Mouse (Mus musculus): ENCODE results near the gene Lima1. TPM values are rescaled to one million over a fixed set of nuclear protein-coding genes. Genes with fewer than 3 reads are reported as not detected.
A peak's percentile ranks its signal among the peaks of the same experiment; 100 is the strongest.
"Not testable (repeated sequence)": the region's sequence is repeated elsewhere in the genome, so short reads cannot be mapped to it uniquely, and the experiment has no call there.

The Lima1 gene
- polyA plus RNA-seq, 1 experiment from 2014 or later = 77.1 TPM

GRCm38 (mm10) chr15:99896621-99897020 lies 21.4 kb upstream of the Lima1 start:
- TF ChIP-seq EP300 (optimal IDR thresholded peaks at IDR 0.05) (no peak), CTCF (IDR thresholded peaks at IDR 0.05; ENCODE audit: low read depth) (peak; percentile 57)
- Histone ChIP-seq H3K4me3 (ENCODE audit: low read depth, low read length) (no peak overlapping the region), H3K4me1 (replicated peaks; ENCODE audit: control insufficient read depth, insufficient read depth) (no peaks in the 10 kb centered on the region), H3K9ac (ENCODE audit: low read length) (no peak overlapping the region), H3K36me3 (ENCODE audit: control insufficient read depth, insufficient read depth, low read length) (no peaks in the 10 kb centered on the region), H3K27me3 (ENCODE audit: control insufficient read depth, insufficient read depth, low read length) (no peaks in the 10 kb centered on the region), H3K27ac (replicated peaks) (no peak overlapping the region), H3K9me3 (ENCODE audit: control insufficient read depth, low read length) (no peaks in the 10 kb centered on the region), H3K4me2 (replicated peaks; ENCODE audit: low read depth) (no peak overlapping the region)
- ATAC-seq (ENCODE audit: low FRiP score, low TSS enrichment) = no peak
- no peak for DNase-seq (ENCODE audit: low spot score)

- WGBS = 58% methylated on average over 2 of the region's 3 CpGs
- DNase-seq (ENCODE audit: low spot score) (no peak), ATAC-seq (ENCODE audit: low FRiP score, low TSS enrichment) (no peak)
- no peak overlapping the region for H3K9ac ChIP-seq (ENCODE audit: low read length)
- H3K27me3 ChIP-seq (ENCODE audit: control insufficient read depth, insufficient read depth, low read length) = no peaks in the 10 kb centered on the region
- H3K27ac ChIP-seq (replicated peaks) = peak overlapping the region; percentile 83; the same call in 1 of the 2 replicates
- H3K36me3 ChIP-seq (ENCODE audit: control insufficient read depth, insufficient read depth, low read length) = no peaks in the 10 kb centered on the region
- H3K4me3 ChIP-seq (ENCODE audit: low read depth, low read length) = no peak overlapping the region
- H3K9me3 ChIP-seq (ENCODE audit: control insufficient read depth, low read length) = no peaks in the 10 kb centered on the region
- H3K4me1 ChIP-seq (replicated peaks; ENCODE audit: control insufficient read depth, insufficient read depth) = no peaks in the 10 kb centered on the region
- TF ChIP-seq CTCF (IDR thresholded peaks at IDR 0.05; ENCODE audit: low read depth) = no peak
- no peak for TF ChIP-seq EP300 (optimal IDR thresholded peaks at IDR 0.05)
- no peak overlapping the region for H3K4me2 ChIP-seq (replicated peaks; ENCODE audit: low read depth)
Measured at GRCm38 (mm10) chr15:99891355-99891754, 16.1 kb upstream of the Lima1 start.

GRCm38 (mm10) chr15:99890412-99891236 lies 15.4 kb upstream of the Lima1 start:
- Histone ChIP-seq H3K4me2 (replicated peaks; ENCODE audit: low read depth) (peak overlapping the region; percentile 25), H3K4me1 (replicated peaks; ENCODE audit: control insufficient read depth, insufficient read depth) (no peaks in the 10 kb centered on the region), H3K4me3 (ENCODE audit: low read depth, low read length) (peak overlapping the region; percentile 6; the same call in 1 of the 2 replicates), H3K27me3 (ENCODE audit: control insufficient read depth, insufficient read depth, low read length) (no peaks in the 10 kb centered on the region), H3K36me3 (ENCODE audit: control insufficient read depth, insufficient read depth, low read length) (no peaks in the 10 kb centered on the region), H3K27ac (replicated peaks) (peak overlapping the region; percentile 83), H3K9me3 (ENCODE audit: control insufficient read depth, low read length) (no peaks in the 10 kb centered on the region), H3K9ac (ENCODE audit: low read length) (no peak overlapping the region)
- peak; percentile 85 for DNase-seq (ENCODE audit: low spot score)
- ATAC-seq (ENCODE audit: low FRiP score, low TSS enrichment) = peak; percentile 93
- 34% methylated on average over 19 of the region's 19 CpGs for WGBS
- no peak for TF ChIP-seq CTCF (IDR thresholded peaks at IDR 0.05; ENCODE audit: low read depth)
- TF ChIP-seq EP300 (optimal IDR thresholded peaks at IDR 0.05) = no peak

DNA sequence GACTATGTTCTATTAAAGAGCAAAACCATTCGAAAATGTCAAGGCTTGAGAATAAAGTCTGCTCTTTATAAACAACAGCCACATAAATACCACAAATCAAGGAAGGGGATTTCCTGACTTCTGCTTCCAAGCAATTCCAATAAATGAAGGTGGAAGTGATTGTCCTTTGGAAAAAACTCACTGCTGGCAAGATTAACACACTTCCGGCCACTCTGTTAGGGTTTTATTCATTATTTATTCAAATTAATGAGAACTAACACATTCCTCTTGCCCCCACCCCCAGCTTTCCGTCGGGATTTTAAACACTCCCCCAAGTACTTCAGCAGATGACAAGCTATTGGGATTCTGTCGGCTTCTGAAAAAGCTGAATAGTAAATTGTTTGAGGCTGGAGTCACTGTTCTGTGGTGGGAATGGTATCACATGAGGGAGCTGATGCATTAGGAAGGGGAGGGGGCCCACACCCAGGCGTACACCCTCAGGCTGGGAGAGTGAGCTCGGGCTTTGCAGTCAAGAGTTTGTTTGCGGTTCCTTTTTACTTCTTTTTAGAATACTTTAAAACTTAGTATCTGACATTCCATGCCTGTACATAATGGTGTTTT lies 14.1 kb upstream of the Lima1 start:
- H3K27ac ChIP-seq (replicated peaks) = peak overlapping the region; percentile 67
- no peak overlapping the region for H3K4me3 ChIP-seq (ENCODE audit: low read depth, low read length)
- TF ChIP-seq CTCF (IDR thresholded peaks at IDR 0.05; ENCODE audit: low read depth) = no peak
- TF ChIP-seq EP300 (optimal IDR thresholded peaks at IDR 0.05) = no peak
- H3K4me1 ChIP-seq (replicated peaks; ENCODE audit: control insufficient read depth, insufficient read depth) = no peaks in the 10 kb centered on the region
- no peaks in the 10 kb centered on the region for H3K36me3 ChIP-seq (ENCODE audit: control insufficient read depth, insufficient read depth, low read length)
- H3K9ac ChIP-seq (ENCODE audit: low read length) = no peak overlapping the region
- H3K4me2 ChIP-seq (replicated peaks; ENCODE audit: low read depth) = no peak overlapping the region
- DNase-seq (ENCODE audit: low spot score) (no peak), ATAC-seq (ENCODE audit: low FRiP score, low TSS enrichment) (no peak)
- 32% methylated on average over 8 of the region's 8 CpGs for WGBS
- no peaks in the 10 kb centered on the region for H3K9me3 ChIP-seq (ENCODE audit: control insufficient read depth, low read length)
- H3K27me3 ChIP-seq (ENCODE audit: control insufficient read depth, insufficient read depth, low read length) = no peaks in the 10 kb centered on the region

GRCm38 (mm10) chr15:99887130-99887529 lies 11.9 kb upstream of the Lima1 start:
- not testable (repeated sequence) for H3K4me3 ChIP-seq (ENCODE audit: low read depth, low read length); H3K9ac ChIP-seq (ENCODE audit: low read length); H3K4me1 ChIP-seq (replicated peaks; ENCODE audit: control insufficient read depth, insufficient read depth); H3K27me3 ChIP-seq (ENCODE audit: control insufficient read depth, insufficient read depth, low read length); DNase-seq (ENCODE audit: low spot score); H3K9me3 ChIP-seq (ENCODE audit: control insufficient read depth, low read length); H3K27ac ChIP-seq (replicated peaks); H3K4me2 ChIP-seq (replicated peaks; ENCODE audit: low read depth); ATAC-seq (ENCODE audit: low FRiP score, low TSS enrichment); H3K36me3 ChIP-seq (ENCODE audit: control insufficient read depth, insufficient read depth, low read length)
- 96% methylated on average over 2 of the region's 2 CpGs for WGBS

DNA sequence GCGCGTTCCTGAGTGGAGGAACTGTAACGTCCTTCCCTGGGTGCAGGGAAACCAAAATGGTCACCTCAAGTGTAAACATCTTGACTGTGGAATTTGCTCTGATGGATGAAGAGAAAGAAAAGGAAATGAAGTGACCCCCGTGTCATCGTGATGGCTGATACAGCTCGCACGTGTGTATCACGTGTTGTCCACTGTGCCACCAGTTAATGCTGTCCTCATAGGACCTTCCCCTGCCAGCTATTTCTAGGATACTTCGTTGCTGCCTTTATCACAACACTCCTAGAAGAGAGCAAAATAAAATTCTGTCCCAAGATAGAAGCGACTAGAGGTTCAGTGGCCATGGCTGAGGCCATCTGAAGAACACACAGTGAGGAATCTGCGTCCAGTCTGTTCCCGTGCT lies 8.8 kb upstream of the Lima1 start:
- no peak overlapping the region for H3K4me3 ChIP-seq (ENCODE audit: low read depth, low read length)
- TF ChIP-seq EP300 (optimal IDR thresholded peaks at IDR 0.05) = no peak
- no peak for TF ChIP-seq CTCF (IDR thresholded peaks at IDR 0.05; ENCODE audit: low read depth)

More for the DNA sequence above, 8.8 kb upstream of the Lima1 start:
- 63% methylated on average over 12 of the region's 12 CpGs for WGBS
- no peak for DNase-seq (ENCODE audit: low spot score)
- Histone ChIP-seq H3K4me2 (replicated peaks; ENCODE audit: low read depth) (no peak overlapping the region), H3K27me3 (ENCODE audit: control insufficient read depth, insufficient read depth, low read length) (no peaks in the 10 kb centered on the region), H3K27ac (replicated peaks) (no peak overlapping the region), H3K9ac (ENCODE audit: low read length) (no peak overlapping the region), H3K36me3 (ENCODE audit: control insufficient read depth, insufficient read depth, low read length) (no peaks in the 10 kb centered on the region), H3K9me3 (ENCODE audit: control insufficient read depth, low read length) (no peaks in the 10 kb centered on the region), H3K4me1 (replicated peaks; ENCODE audit: control insufficient read depth, insufficient read depth) (no peaks in the 10 kb centered on the region)
- ATAC-seq (ENCODE audit: low FRiP score, low TSS enrichment) = no peak

Measured in stomach, postnatal 0 days (tissue).